ENCODE assay signal across 8 mouse cellular contexts in genomic region chr4:147904313-147905089, GRCm38 (mm10). TPM values are rescaled to one million over a fixed set of nuclear protein-coding genes. Genes with fewer than 3 reads are reported as not detected.
A peak's percentile ranks its signal among the peaks of the same experiment; 100 is the strongest.
DNase-seq lines count a peak whose midpoint lies in the region; ATAC-seq and TF ChIP-seq lines count a peak whose summit lies in the region.

Gene Mfn2 (minus strand): TSS chr4:147904704.

- H3K9me3 ChIP-seq in heart, embryonic 12.5 days (replicated peaks), result no peaks in the 10 kb centered on the region
- no peaks in the 10 kb centered on the region for H3K9me3 ChIP-seq in kidney, postnatal 0 days (replicated peaks; ENCODE audit: low read length)
- no peaks in the 10 kb centered on the region for H3K9me3 ChIP-seq in liver, embryonic 11.5 days (ENCODE audit: control insufficient read depth, low read length)
- no peaks in the 10 kb centered on the region for H3K9me3 ChIP-seq in stomach, embryonic 14.5 days (ENCODE audit: control insufficient read depth, low read depth, low read length)

- H3K27me3 ChIP-seq in heart, embryonic 12.5 days (replicated peaks), result no peaks in the 10 kb centered on the region
- H3K27me3 ChIP-seq in kidney, postnatal 0 days (ENCODE audit: insufficient read depth, low read length), result no peaks in the 10 kb centered on the region
- no peaks in the 10 kb centered on the region for H3K27me3 ChIP-seq in liver, embryonic 11.5 days (replicated peaks; ENCODE audit: control insufficient read depth, insufficient read depth, low read length)
- H3K27me3 ChIP-seq in stomach, embryonic 14.5 days (ENCODE audit: control insufficient read depth, insufficient read depth, low read length), result no peaks in the 10 kb centered on the region

- TF ChIP-seq CTCF in kidney, postnatal 0 days (IDR thresholded peaks at IDR 0.05; ENCODE audit: low read depth), result no peak

- peak within 1 kb of the TSS; percentile 86 for H3K27ac ChIP-seq in heart, embryonic 12.5 days (ENCODE audit: poor library complexity, severe bottlenecking)
- peak within 1 kb of the TSS; percentile 74 for H3K27ac ChIP-seq in kidney, postnatal 0 days
- H3K27ac ChIP-seq in liver, embryonic 11.5 days (ENCODE audit: low read depth, low read length), result peak within 1 kb of the TSS; percentile 76
- H3K27ac ChIP-seq in stomach, embryonic 14.5 days (ENCODE audit: low read length), result peak within 1 kb of the TSS; percentile 72

- DNase-seq in CD4-positive helper T cell, adult 2 months (ENCODE audit: low read depth, low spot score), result peak; percentile 90
- peak; percentile 81 for DNase-seq in brain, embryonic 18.5 days (ENCODE audit: low read depth, low spot score)
- peak; percentile 92 for DNase-seq in kidney, postnatal 0 days (ENCODE audit: low spot score)
- peak; percentile 91 for DNase-seq in liver, embryonic 11.5 days (ENCODE audit: low spot score)
- DNase-seq in naive thymus-derived CD4-positive, alpha-beta T cell, adult 2 months (ENCODE audit: low read depth), result peak; percentile 93

- H3K4me3 ChIP-seq in heart, embryonic 12.5 days, result peak within 1 kb of the TSS; percentile 78
- H3K4me3 ChIP-seq in kidney, postnatal 0 days (replicated peaks; ENCODE audit: low read depth, low read length), result peak within 1 kb of the TSS; percentile 79
- H3K4me3 ChIP-seq in liver, embryonic 11.5 days (ENCODE audit: low read depth, low read length), result peak within 1 kb of the TSS; percentile 89
- peak within 1 kb of the TSS; percentile 82 for H3K4me3 ChIP-seq in stomach, embryonic 14.5 days (ENCODE audit: low read depth, low read length)

- H3K36me3 ChIP-seq in heart, embryonic 12.5 days, result peaks cover 39% of the 10 kb centered on the region
- 0 out of 2 replicates have a peak, but pooled peaks cover 7% of the 10 kb centered on the region for H3K36me3 ChIP-seq in kidney, postnatal 0 days (ENCODE audit: insufficient read depth, low read length)
- H3K36me3 ChIP-seq in liver, embryonic 11.5 days (ENCODE audit: control insufficient read depth, insufficient read depth, low read length), result peaks cover 13% of the 10 kb centered on the region; the same call in 1 of the 2 replicates
- peaks cover 12% of the 10 kb centered on the region; the same call in 1 of the 2 replicates for H3K36me3 ChIP-seq in stomach, embryonic 14.5 days (ENCODE audit: control insufficient read depth, insufficient read depth, low read length)

- peak within 1 kb of the TSS; percentile 72 for H3K4me2 ChIP-seq in heart, embryonic 12.5 days
- peak within 1 kb of the TSS; percentile 65 for H3K4me2 ChIP-seq in kidney, postnatal 0 days (ENCODE audit: low read length)
- H3K4me2 ChIP-seq in liver, embryonic 11.5 days, result peak within 1 kb of the TSS; percentile 80
- peak within 1 kb of the TSS; percentile 78 for H3K4me2 ChIP-seq in stomach, embryonic 14.5 days (replicated peaks; ENCODE audit: low read depth, low read length)

- under 1% methylated on average over 57 of the region's 59 CpGs for WGBS in heart, embryonic 12.5 days
- WGBS in kidney, postnatal 0 days, result under 1% methylated on average over 49 of the region's 59 CpGs
- WGBS in liver, embryonic 11.5 days, result under 1% methylated on average over 59 of the region's 59 CpGs
- WGBS in stomach, embryonic 14.5 days, result under 1% methylated on average over 58 of the region's 59 CpGs

- ATAC-seq in erythroid progenitor cell, adult 5-6 weeks (replicated peaks; ENCODE audit: low FRiP score, poor library complexity, severe bottlenecking), result peak; percentile 96
- ATAC-seq in heart, embryonic 12.5 days (ENCODE audit: insufficient number of reproducible peaks, low FRiP score), result peak; percentile 96
- peak; percentile 94 for ATAC-seq in kidney, postnatal 0 days (replicated peaks; ENCODE audit: low FRiP score, low read depth)
- peak; percentile 91 for ATAC-seq in liver, embryonic 11.5 days (replicated peaks; ENCODE audit: low FRiP score)
- peak; percentile 93 for ATAC-seq in stomach, embryonic 14.5 days (ENCODE audit: insufficient number of reproducible peaks, insufficient read depth, low FRiP score, low read depth)

- H3K9ac ChIP-seq in heart, embryonic 12.5 days, result peak within 1 kb of the TSS; percentile 88
- peak within 1 kb of the TSS; percentile 77 for H3K9ac ChIP-seq in kidney, postnatal 0 days (ENCODE audit: low read depth, low read length)
- H3K9ac ChIP-seq in liver, embryonic 11.5 days (ENCODE audit: low read depth, low read length), result peak within 1 kb of the TSS; percentile 80
- H3K9ac ChIP-seq in stomach, embryonic 14.5 days (replicated peaks; ENCODE audit: low read depth, low read length), result peak within 1 kb of the TSS; percentile 72

- peaks cover 37% of the 10 kb centered on the region for H3K4me1 ChIP-seq in heart, embryonic 12.5 days (replicated peaks)
- no peaks in the 10 kb centered on the region for H3K4me1 ChIP-seq in kidney, postnatal 0 days (replicated peaks; ENCODE audit: insufficient read depth, low read length)
- peaks cover 14% of the 10 kb centered on the region; the same call in 1 of the 2 replicates for H3K4me1 ChIP-seq in liver, embryonic 11.5 days (replicated peaks; ENCODE audit: control insufficient read depth, insufficient read depth, low read length)
- peaks cover 6% of the 10 kb centered on the region; the same call in 1 of the 2 replicates for H3K4me1 ChIP-seq in stomach, embryonic 14.5 days (ENCODE audit: control insufficient read depth, insufficient read depth, low read length)

RNA-seq across cellular contexts. Expression of gene Mfn2, which starts in this region (rescaled TPM):
- total RNA-seq in erythroid progenitor cell, adult 5-6 weeks (2015; ENCODE audit: low replicate concordance), result 15.1 and 18.0 TPM in 2 replicates
- 6.8 and 17.8 TPM in 2 replicates for total RNA-seq in erythroid progenitor cell, adult 5-6 weeks (2017; ENCODE audit: low replicate concordance)
- 121 and 123 TPM in 2 replicates for polyA plus RNA-seq in heart, embryonic 12.5 days (2016; fragmentation: Nextera tagmentation; extraction: Ambion mirVana)
- 28.9 and 33.8 TPM in 2 replicates for polyA plus RNA-seq in kidney, postnatal 0 days (2015; fragmentation: Nextera tagmentation; extraction: Ambion mirVana)
- 36.0 and 37.6 TPM in 2 replicates for polyA plus RNA-seq in liver, embryonic 11.5 days (2014; fragmentation: Nextera tagmentation; extraction: Ambion mirVana)
- 26.5 and 29.8 TPM in 2 replicates for polyA plus RNA-seq in stomach, embryonic 14.5 days (2014; fragmentation: Nextera tagmentation; extraction: Ambion mirVana)

Comparison
In these comparisons a context has a peak if more than half of its experiments do, and no peak if none do; other contexts are left out.
1. Peak in every context shown above with its lines: DNase-seq, ATAC-seq, H3K4me3 ChIP-seq and H3K27ac ChIP-seq.